Mouse (Mus musculus): ENCODE data around the gene Agrn.
A peak's percentile ranks its signal among the peaks of the same experiment; 100 is the strongest.
"Not testable (repeated sequence)": the region's sequence is repeated elsewhere in the genome, so short reads cannot be mapped to it uniquely, and the experiment has no call there.

The Agrn gene

GRCm38 (mm10) chr4:156200623-156201475 is 3.6 kb upstream of the Agrn start, which contains the start of gene Isg15:
Gene Isg15, minus strand, starts transcription at chr4:156200818.
- DNase-seq, result no peak

GRCm38 (mm10) chr4:156197829-156198205 is 529 bp upstream of the Agrn start:
- DNase-seq, result peak; percentile 95

- peak; percentile 65 for DNase-seq
These were observed 1.1 kb downstream of the Agrn start for GRCm38 (mm10) chr4:156195927-156196870.

- DNase-seq, result no peak
These were observed 2.9 kb downstream of the Agrn start for GRCm38 (mm10) chr4:156194346-156194745.

- DNase-seq, result no peak
These were observed 3.4 kb downstream of the Agrn start for GRCm38 (mm10) chr4:156193906-156194305.

GRCm38 (mm10) chr4:156193200-156193590 is 4.1 kb downstream of the Agrn start:
- no peak for DNase-seq

GRCm38 (mm10) chr4:156192421-156193199 is 4.7 kb downstream of the Agrn start:
- peak; percentile 73 for DNase-seq

- DNase-seq, result peak; percentile 62
These were observed 8.4 kb downstream of the Agrn start for GRCm38 (mm10) chr4:156188811-156189323.

- DNase-seq, result no peak
These were observed 9.0 kb downstream of the Agrn start for GRCm38 (mm10) chr4:156188162-156188810.

- DNase-seq, result peak; percentile 43
These were observed 11.1 kb downstream of the Agrn start for GRCm38 (mm10) chr4:156185950-156186850.

- DNase-seq, result peak; percentile 69
These were observed 11.8 kb downstream of the Agrn start for GRCm38 (mm10) chr4:156185456-156185949.

GRCm38 (mm10) chr4:156184291-156184954 is 12.9 kb downstream of the Agrn start:
- no peak for DNase-seq

GRCm38 (mm10) chr4:156183747-156184146 is 13.5 kb downstream of the Agrn start:
- DNase-seq, result no peak

- DNase-seq, result no peak
These were observed 19.7 kb downstream of the Agrn start for GRCm38 (mm10) chr4:156177630-156178029.

- no peak for DNase-seq
These were observed 25.5 kb downstream of the Agrn start for GRCm38 (mm10) chr4:156171828-156172227.

- DNase-seq, result no peak
These were observed 28.2 kb downstream of the Agrn start for GRCm38 (mm10) chr4:156169129-156169528.

GRCm38 (mm10) chr4:156168611-156169010 is 28.7 kb downstream of the Agrn start:
- no peak for DNase-seq

- no peak for DNase-seq
These were observed 30.8 kb downstream of the Agrn start for GRCm38 (mm10) chr4:156166477-156166876.

- DNase-seq, result no peak
These were observed 42.5 kb downstream of the Agrn start for GRCm38 (mm10) chr4:156154771-156155170.

GRCm38 (mm10) chr4:156150887-156151286 is 46.4 kb downstream of the Agrn start:
- DNase-seq, result not testable (repeated sequence)

Data from liver (tissue).